ENCODE assay signal across 16 mouse cellular contexts in genomic region chr12:37001401-37001800, GRCm38 (mm10).
"Had no signal": no experiment of that assay in that cellular context is flagged by ENCODE, and none has a peak within 500 bp of the region (broad histone marks: within the 10 kb centered on the region; RNA-seq: fewer than 3 reads in every experiment).

No protein-coding gene starts in this region.

- H3K4me1 ChIP-seq: limb, embryonic 15.5 days; midbrain, embryonic 12.5 days; midbrain, embryonic 15.5 days; neural tube, embryonic 13.5 days had no signal

- H3K4me2 ChIP-seq: limb, embryonic 15.5 days; liver, embryonic 11.5 days; lung, embryonic 14.5 days; midbrain, embryonic 12.5 days; midbrain, embryonic 15.5 days; neural tube, embryonic 13.5 days had no signal

- H3K27ac ChIP-seq: limb, embryonic 15.5 days; liver, embryonic 14.5 days; macrophage; midbrain, embryonic 12.5 days; midbrain, embryonic 15.5 days; neural tube, embryonic 13.5 days had no signal

- H3K27me3 ChIP-seq: limb, embryonic 15.5 days; midbrain, embryonic 12.5 days; midbrain, embryonic 15.5 days; neural tube, embryonic 13.5 days had no signal

- DNase-seq: kidney, postnatal 14 days; kidney, postnatal 4 days; liver, postnatal 0 days; lung, embryonic 14.5 days; retina, postnatal 1 day; right cerebral cortex, postnatal 25 days; thymus, adult 18-20 months; thymus, postnatal 36 days had no signal

- H3K36me3 ChIP-seq: limb, embryonic 15.5 days; midbrain, embryonic 12.5 days; midbrain, embryonic 15.5 days; neural tube, embryonic 13.5 days had no signal

- ATAC-seq: liver, postnatal 0 days; lung, postnatal 0 days; midbrain, embryonic 15.5 days had no signal

- H3K4me3 ChIP-seq: limb, embryonic 15.5 days; midbrain, embryonic 12.5 days; midbrain, embryonic 15.5 days; neural tube, embryonic 13.5 days had no signal

- H3K9ac ChIP-seq: limb, embryonic 15.5 days; liver, embryonic 14.5 days; liver, postnatal 0 days; lung, embryonic 14.5 days; midbrain, embryonic 12.5 days; midbrain, embryonic 15.5 days; neural tube, embryonic 13.5 days had no signal

- H3K9me3 ChIP-seq: limb, embryonic 15.5 days; midbrain, embryonic 12.5 days; midbrain, embryonic 15.5 days; neural tube, embryonic 13.5 days had no signal
